Mouse (Mus musculus) kidney, embryonic 16.5 days (tissue): ENCODE measurements at regions not wholly inside any gene's neighbourhood (a gene's known extent, or its start where the extent isn't known, plus 50 kb on each side); places are given as distances from the start of the nearest gene placed in this dataset.

Experiments used
- ATAC-seq: fragments of 200-750 bp; cut with Nextera tagmentation; 2 replicates; pipeline ENCODE4 v1.8.0; 2017; ENCODE audit warnings: moderate TSS enrichment; ENCODE audit not compliant: low FRiP score, low TSS enrichment
- H3K27ac ChIP-seq: fragments of 300-500 bp; sonication (generic); 2 replicates; pipeline ENCODE4 v1.5.1; 2014; ENCODE audit warnings: low read length
- H3K27me3 ChIP-seq: fragments of 300-500 bp; sonication (generic); 2 replicates; pipeline ENCODE4 v1.6.1; 2014; ENCODE audit warnings: low read length, control low read depth, mixed read lengths; ENCODE audit not compliant: insufficient read depth
- H3K36me3 ChIP-seq: fragments of 300-500 bp; sonication (generic); 2 replicates; pipeline ENCODE4 v1.6.1; 2014; ENCODE audit warnings: low read length, control low read depth, mixed read lengths; ENCODE audit not compliant: insufficient read depth
- H3K4me1 ChIP-seq: fragments of 300-500 bp; sonication (generic); 2 replicates; pipeline ENCODE4 v1.6.1; 2014; ENCODE audit warnings: low read length, control low read depth, mixed read lengths; ENCODE audit not compliant: insufficient read depth
- H3K4me2 ChIP-seq: fragments of 300-500 bp; sonication (generic); replicated peaks from 2 replicates; pipeline ENCODE4 v1.6.1; 2014; ENCODE audit warnings: low read depth, low read length
- H3K4me3 ChIP-seq: fragments of 300-500 bp; sonication (generic); 2 replicates; pipeline ENCODE4 v1.5.1; 2014; ENCODE audit warnings: mild to moderate bottlenecking, low read length
- H3K9ac ChIP-seq: fragments of 300-500 bp; sonication (generic); replicated peaks from 2 replicates; pipeline ENCODE4 v1.6.1; 2014; ENCODE audit warnings: low read length
- H3K9me3 ChIP-seq: fragments of 300-500 bp; sonication (generic); 2 replicates; pipeline ENCODE4 v1.6.1; 2016; ENCODE audit warnings: low read length, control low read depth
- WGBS: fragments of 180-500 bp; shearing (Covaris S2); extraction: QIAGEN DNeasy Blood & Tissue Kit; methylation state at CpG from one replicate; pipeline ENCODE4 v1.1.7; 2014; 5-methylcytosine and 5-hydroxymethylcytosine counted together

- H3K27me3 ChIP-seq: no peaks in the 10 kb centered on the region
- no peak overlapping the region for H3K4me3 ChIP-seq
- H3K9ac ChIP-seq: no peak overlapping the region
- ATAC-seq: no peak
- no peaks in the 10 kb centered on the region for H3K9me3 ChIP-seq
- no peak overlapping the region for H3K27ac ChIP-seq
- no peaks in the 10 kb centered on the region for H3K4me1 ChIP-seq
- 73% methylated on average over 1 of the region's 1 CpGs for WGBS
- H3K4me2 ChIP-seq: no peak overlapping the region
- no peaks in the 10 kb centered on the region for H3K36me3 ChIP-seq
Observed at GRCm38 (mm10) chr7:52317121-52317520, 301.6 kb upstream of the 1700015G11Rik start.

- H3K27ac ChIP-seq: no peak overlapping the region
- H3K9me3 ChIP-seq: no peaks in the 10 kb centered on the region
- no peaks in the 10 kb centered on the region for H3K4me1 ChIP-seq
- WGBS: 78% methylated on average over 4 of the region's 4 CpGs
- H3K27me3 ChIP-seq: no peaks in the 10 kb centered on the region
- no peak overlapping the region for H3K4me2 ChIP-seq
- no peaks in the 10 kb centered on the region for H3K36me3 ChIP-seq
- no peak overlapping the region for H3K4me3 ChIP-seq
- ATAC-seq: no peak
- H3K9ac ChIP-seq: no peak overlapping the region
Observed at GRCm38 (mm10) chr7:52278262-52278661, 262.7 kb upstream of the 1700015G11Rik start.

GRCm38 (mm10) chr7:52256386-52256920 lies 240.9 kb upstream of the 1700015G11Rik start:
- Histone ChIP-seq H3K9me3 (no peaks in the 10 kb centered on the region), H3K4me3 (no peak overlapping the region), H3K9ac (no peak overlapping the region), H3K27me3 (no peaks in the 10 kb centered on the region), H3K27ac (no peak overlapping the region), H3K4me2 (no peak overlapping the region), H3K36me3 (no peaks in the 10 kb centered on the region), H3K4me1 (no peaks in the 10 kb centered on the region)
- no peak for ATAC-seq
- 50% methylated on average over 1 of the region's 1 CpGs for WGBS

- H3K4me2 ChIP-seq: no peak overlapping the region
- no peaks in the 10 kb centered on the region for H3K36me3 ChIP-seq
- no peak overlapping the region for H3K27ac ChIP-seq
- no peaks in the 10 kb centered on the region for H3K4me1 ChIP-seq
- no peak overlapping the region for H3K4me3 ChIP-seq
- no peak overlapping the region for H3K9ac ChIP-seq
- peak; percentile 91 for ATAC-seq
- no peaks in the 10 kb centered on the region for H3K27me3 ChIP-seq
- H3K9me3 ChIP-seq: no peaks in the 10 kb centered on the region
Observed at GRCm38 (mm10) chr7:52252499-52253233, 237.1 kb upstream of the 1700015G11Rik start.
